11 mouse cellular contexts compared by ENCODE assay signal in the genomic region with DNA sequence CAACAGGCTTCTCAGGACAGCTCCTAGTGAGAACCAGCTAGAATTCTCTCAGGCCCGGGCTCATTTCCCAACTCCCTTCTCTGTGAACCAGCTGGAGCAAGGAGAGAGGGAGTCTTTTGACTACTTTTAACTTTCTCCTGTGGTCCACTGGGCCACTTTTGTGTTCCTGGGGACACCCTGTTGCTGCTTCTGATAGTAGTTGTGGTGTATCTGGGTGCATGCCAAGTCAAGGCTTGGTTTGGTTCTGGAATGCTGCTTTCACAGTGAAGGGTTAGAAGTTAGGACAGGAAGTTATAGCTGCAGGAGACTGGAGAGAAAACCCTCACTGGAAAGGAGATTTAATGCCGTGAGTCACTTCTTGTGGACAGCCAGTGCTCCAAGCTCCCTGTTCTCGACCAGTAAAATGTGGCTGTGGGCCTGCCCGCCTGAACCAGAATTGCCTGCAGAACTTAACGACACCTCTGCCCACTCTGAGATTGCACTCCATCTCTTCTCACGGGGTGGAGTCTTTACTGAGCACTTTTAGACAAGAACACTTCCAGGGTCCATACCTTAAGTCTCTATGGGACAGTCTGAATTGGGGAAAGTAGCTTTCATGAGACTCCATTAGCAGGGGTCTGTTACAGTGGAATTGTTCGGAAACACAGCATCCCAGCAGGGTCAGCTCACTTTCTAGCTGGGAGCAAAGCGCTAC.
DNase-seq lines count a peak whose midpoint lies in the region; ATAC-seq and TF ChIP-seq lines count a peak whose summit lies in the region.
"Had no signal": no experiment of that assay in that cellular context is flagged by ENCODE, and none has a peak within 500 bp of the region (broad histone marks: within the 10 kb centered on the region; RNA-seq: fewer than 3 reads in every experiment).

No protein-coding gene starts in this region.

- no peak overlapping the region for H3K9ac ChIP-seq in heart, adult 2 months (ENCODE audit: low read depth, low read length)
- H3K9ac ChIP-seq in kidney, embryonic 15.5 days: no peak overlapping the region
- H3K9ac ChIP-seq in forebrain, embryonic 11.5 days (ENCODE audit: low read length): no peak overlapping the region

- no peaks in the 10 kb centered on the region for H3K27me3 ChIP-seq in heart, adult 2 months (ENCODE audit: control insufficient read depth, insufficient read depth, low read length)
- no peaks in the 10 kb centered on the region for H3K27me3 ChIP-seq in kidney, embryonic 15.5 days
- no peaks in the 10 kb centered on the region for H3K27me3 ChIP-seq in forebrain, embryonic 11.5 days (ENCODE audit: control insufficient read depth, insufficient read depth, low read length)
- H3K27me3 ChIP-seq: megakaryocyte, embryonic 14.5 days had no signal

- peak overlapping the region; percentile 84 for H3K27ac ChIP-seq in heart, adult 2 months
- peak overlapping the region; percentile 74 for H3K27ac ChIP-seq in kidney, embryonic 15.5 days
- H3K27ac ChIP-seq in forebrain, embryonic 11.5 days (ENCODE audit: low read depth, low read length): no peak overlapping the region

- no peak overlapping the region for H3K4me2 ChIP-seq in kidney, embryonic 15.5 days
- H3K4me2 ChIP-seq in forebrain, embryonic 11.5 days (ENCODE audit: low read depth, low read length, severe bottlenecking): no peak overlapping the region

- no peaks in the 10 kb centered on the region for H3K79me2 ChIP-seq in heart, adult 2 months (replicated peaks; ENCODE audit: control insufficient read depth, insufficient read depth, low read length)

- H3K36me3 ChIP-seq in heart, adult 2 months (ENCODE audit: control insufficient read depth, insufficient read depth, low read length): no peaks in the 10 kb centered on the region
- no peaks in the 10 kb centered on the region for H3K36me3 ChIP-seq in kidney, embryonic 15.5 days
- no peaks in the 10 kb centered on the region for H3K36me3 ChIP-seq in forebrain, embryonic 11.5 days (ENCODE audit: control insufficient read depth, insufficient read depth, low read length)

- intact Hi-C loops in heart, adult 2 months (cut with DNase I): no loop called here

- no peak overlapping the region for H3K4me3 ChIP-seq in heart, adult 2 months
- H3K4me3 ChIP-seq in kidney, embryonic 15.5 days (replicated peaks): no peak overlapping the region
- H3K4me3 ChIP-seq in forebrain, embryonic 11.5 days (ENCODE audit: low read depth, low read length): no peak overlapping the region
- H3K4me3 ChIP-seq: megakaryocyte, embryonic 14.5 days had no signal

- peaks cover 7% of the 10 kb centered on the region for H3K4me1 ChIP-seq in heart, adult 2 months (ENCODE audit: control insufficient read depth, insufficient read depth, low read length)
- peaks cover 13% of the 10 kb centered on the region for H3K4me1 ChIP-seq in kidney, embryonic 15.5 days
- H3K4me1 ChIP-seq in forebrain, embryonic 11.5 days (replicated peaks; ENCODE audit: control insufficient read depth, insufficient read depth, low read length): no peaks in the 10 kb centered on the region
- H3K4me1 ChIP-seq: megakaryocyte, embryonic 14.5 days had no signal

- TF ChIP-seq POLR2A in heart, adult 2 months (IDR thresholded peaks at IDR 0.05; ENCODE audit: insufficient read depth, low read depth, low read length): no peak

- no peak for TF ChIP-seq CTCF in heart, adult 2 months (IDR thresholded peaks at IDR 0.05)

- TF ChIP-seq EP300 in heart, adult 2 months (IDR thresholded peaks at IDR 0.05; ENCODE audit: insufficient read depth, low read depth, low read length): no peak

- 42% methylated on average over 8 of the region's 8 CpGs for WGBS in heart, adult 2 months
- WGBS in kidney, embryonic 15.5 days: 48% methylated on average over 8 of the region's 8 CpGs
- 85% methylated on average over 8 of the region's 8 CpGs for WGBS in forebrain, embryonic 11.5 days

- H3K9me3 ChIP-seq in kidney, embryonic 15.5 days (replicated peaks): no peaks in the 10 kb centered on the region
- H3K9me3 ChIP-seq in forebrain, embryonic 11.5 days (ENCODE audit: control insufficient read depth, low read length): no peaks in the 10 kb centered on the region

- 0 out of 2 replicates have a peak, but pooled peaks have one; percentile 35 for ATAC-seq in frontal cortex, adult (ENCODE audit: low TSS enrichment)
- ATAC-seq in kidney, embryonic 15.5 days (replicated peaks; ENCODE audit: low FRiP score): no peak
- no peak for ATAC-seq in monocyte, adult 5-6 weeks (replicated peaks; ENCODE audit: insufficient number of reproducible peaks, low FRiP score, low TSS enrichment, poor library complexity, severe bottlenecking)
- no peak for ATAC-seq in forebrain, embryonic 11.5 days (replicated peaks; ENCODE audit: low FRiP score)

- no peak for DNase-seq in frontal cortex, postnatal 14 days (ENCODE audit: low spot score in 2 of 2)
- peak; percentile 23 to 25 for DNase-seq in heart, adult 2 months
- peak; percentile 32 for DNase-seq in lung, postnatal 36 days
- no peak for DNase-seq in forebrain, embryonic 11.5 days (ENCODE audit: low spot score)
- DNase-seq in right cerebral cortex, adult 2 months (ENCODE audit: low spot score in 2 of 2): no peak
- DNase-seq: cerebellum, postnatal 25 days; layer of hippocampus, postnatal 36 days had no signal

Comparison
In these comparisons a context has a peak if more than half of its experiments do, and no peak if none do; other contexts are left out.
1. DNase-seq: peak in heart, adult 2 months (2 of 2) and lung, postnatal 36 days (single experiment); none in frontal cortex, postnatal 14 days (0 of 2), forebrain, embryonic 11.5 days (single experiment) and right cerebral cortex, adult 2 months (0 of 2).